Mouse (Mus musculus): ENCODE measurements around the gene Nme4.

- no peak for TF ChIP-seq CTCF (IDR thresholded peaks at IDR 0.05; ENCODE audit: low read depth)
- TF ChIP-seq EP300 (IDR thresholded peaks at IDR 0.05; ENCODE audit: low read depth) = no peak
These were observed 15.6 kb upstream of the Nme4 start for GRCm38 (mm10) chr17:26111024-26111423.
